Mouse (Mus musculus): ENCODE results near the gene Dclk2.

The Dclk2 gene

GRCm38 (mm10) chr3:86800841-86801240 lies 119.8 kb downstream of the Dclk2 start:
- no peak for DNase-seq (ENCODE audit: low read depth, low spot score)

DNA sequence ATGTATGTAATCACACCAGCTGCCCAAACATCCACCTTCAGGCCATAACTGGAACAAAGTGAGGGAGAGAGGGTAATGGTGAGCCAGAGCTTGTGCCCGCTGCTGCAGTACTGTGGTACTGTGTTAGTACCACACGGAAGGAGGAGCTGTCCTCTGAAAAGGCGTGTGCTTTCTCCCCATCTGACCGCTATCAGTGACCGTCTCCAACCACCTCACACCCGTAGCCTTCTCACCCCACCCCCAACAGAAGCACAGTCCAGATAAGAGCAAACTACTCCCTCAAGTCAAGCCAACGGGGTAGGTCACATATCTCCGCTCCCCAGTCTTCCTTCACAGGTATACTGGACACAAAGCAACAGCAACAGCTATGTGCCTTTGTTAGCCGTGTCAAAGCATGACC lies 121.6 kb downstream of the Dclk2 start:
- no peak for DNase-seq (ENCODE audit: low read depth, low spot score)

DNA sequence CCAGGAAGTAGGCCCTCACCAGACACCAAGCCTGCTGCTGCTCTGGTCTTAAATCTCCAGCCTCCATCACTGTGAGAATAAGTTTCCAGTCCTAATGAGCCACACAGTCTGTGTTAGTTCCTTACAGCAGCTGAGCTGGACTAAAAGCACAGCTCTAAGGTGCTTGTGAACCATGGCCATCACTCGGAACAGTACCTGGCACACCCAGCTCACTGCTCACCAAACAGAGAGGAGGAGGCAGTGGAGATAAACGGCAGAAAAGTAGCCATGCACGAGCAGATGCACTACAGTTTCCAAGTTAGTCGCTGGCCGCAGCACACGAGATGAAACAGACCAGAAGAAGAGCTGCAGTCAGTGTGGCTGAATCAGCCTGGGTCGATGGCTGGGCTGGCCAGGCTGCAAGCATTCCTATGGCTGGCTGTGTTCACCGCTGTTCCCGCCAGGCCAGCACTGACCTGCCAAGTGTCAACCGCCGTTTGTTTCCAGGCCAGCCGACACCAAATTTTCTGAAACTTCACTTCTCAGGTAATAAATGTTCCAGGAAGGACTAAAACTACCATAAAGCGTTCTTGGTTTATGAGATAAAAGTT lies 122.7 kb downstream of the Dclk2 start:
- no peak for DNase-seq (ENCODE audit: low read depth, low spot score)

DNA sequence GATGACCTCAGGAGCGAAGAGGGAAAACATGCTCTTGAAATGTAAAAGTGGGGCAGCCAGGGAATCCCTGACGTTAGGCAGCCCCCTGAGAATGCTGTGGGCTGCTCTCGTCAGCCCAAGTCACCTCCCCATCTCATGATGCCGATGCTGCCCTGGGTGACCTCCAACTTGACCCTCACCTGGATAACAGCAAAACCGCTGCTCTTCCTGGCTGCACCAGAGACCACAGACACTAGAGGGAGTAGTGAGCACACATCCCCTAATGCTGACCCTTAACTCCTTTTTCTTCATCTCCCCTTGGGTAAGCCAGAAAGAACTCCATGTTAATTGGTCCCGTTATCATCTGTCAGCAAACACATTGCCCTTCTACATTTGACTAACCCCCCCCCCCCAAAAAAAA lies 123.9 kb downstream of the Dclk2 start:
- peak; percentile 72 for DNase-seq (ENCODE audit: low read depth, low spot score)

- DNase-seq (ENCODE audit: low read depth, low spot score), result no peak
These were observed 126.9 kb downstream of the Dclk2 start for GRCm38 (mm10) chr3:86793720-86794191.

DNA sequence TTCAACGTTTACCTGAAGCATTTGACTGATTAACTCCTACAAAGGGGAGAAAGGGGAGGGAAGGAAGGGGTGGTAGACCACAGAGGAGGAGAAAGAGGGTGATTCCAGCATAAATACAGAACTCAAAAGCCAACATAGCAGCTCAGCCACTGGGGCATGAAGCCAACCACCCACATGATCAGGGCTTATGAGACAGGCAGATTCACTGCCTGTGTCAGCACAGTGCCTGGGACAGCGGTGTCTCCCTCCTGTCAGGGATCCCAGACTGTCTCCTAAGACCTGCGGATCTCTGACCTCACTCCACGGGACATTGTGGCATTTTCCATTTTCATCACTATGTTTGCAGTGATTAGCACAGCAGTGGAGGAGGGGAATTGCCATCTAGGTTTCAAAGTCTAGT lies 127.4 kb downstream of the Dclk2 start:
- no peak for DNase-seq (ENCODE audit: low read depth, low spot score)

DNA sequence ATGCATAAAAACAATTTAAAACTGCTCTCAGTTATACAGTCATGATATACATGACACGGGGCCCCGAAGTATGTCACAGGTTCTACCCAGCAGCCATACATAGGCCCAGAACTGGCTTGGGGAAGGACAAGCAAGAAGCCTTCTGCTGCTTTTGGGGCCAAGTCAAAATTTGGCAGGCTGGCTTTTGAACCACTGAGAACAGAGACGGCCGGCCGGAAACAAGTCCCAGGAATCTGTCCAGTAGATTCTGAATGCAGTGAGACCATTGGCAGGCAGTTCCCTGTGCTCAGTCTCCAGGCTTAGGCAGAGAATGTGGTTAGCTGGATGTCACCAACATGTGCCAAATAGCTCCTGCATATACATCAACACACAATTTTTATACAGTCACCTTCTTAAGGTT lies 130.9 kb downstream of the Dclk2 start:
- no peak for DNase-seq (ENCODE audit: low read depth, low spot score)

GRCm38 (mm10) chr3:86788711-86789110 lies 131.9 kb downstream of the Dclk2 start:
- peak; percentile 84 for DNase-seq (ENCODE audit: low read depth, low spot score)

DNA sequence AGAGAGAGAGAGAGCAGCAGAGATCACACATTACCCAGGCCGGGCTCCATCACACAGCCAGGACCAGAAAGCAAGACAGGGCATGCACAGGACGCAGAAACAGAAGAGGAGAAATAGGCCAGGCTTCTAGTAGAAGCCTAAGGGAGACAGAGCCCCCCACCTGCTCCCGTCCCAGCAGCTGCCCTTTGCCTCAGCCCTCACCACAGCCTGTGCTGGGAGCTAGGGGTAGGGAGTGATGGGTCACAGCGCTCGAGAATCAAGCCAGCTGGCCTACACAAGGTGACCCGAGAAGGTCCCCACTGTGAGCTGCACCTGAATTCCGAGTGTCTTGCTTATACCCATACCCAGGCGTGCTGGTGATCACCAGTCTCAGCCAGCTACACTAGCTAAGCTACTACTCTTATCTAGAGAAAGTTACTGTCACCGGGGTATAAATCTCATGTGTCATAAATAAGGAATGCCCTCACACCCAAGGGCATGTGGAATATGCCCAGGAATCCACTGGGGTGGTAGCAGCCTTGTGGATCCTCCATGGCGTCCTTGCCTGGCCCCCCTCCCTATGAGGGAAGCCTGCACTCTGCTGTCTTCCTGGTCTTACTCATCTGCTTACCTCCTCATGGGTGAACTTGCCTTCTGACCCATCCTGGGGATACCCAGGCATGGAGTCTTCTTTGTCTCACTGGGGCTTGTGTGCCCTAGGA lies 133.1 kb downstream of the Dclk2 start:
- DNase-seq (ENCODE audit: low read depth, low spot score), result no peak

DNA sequence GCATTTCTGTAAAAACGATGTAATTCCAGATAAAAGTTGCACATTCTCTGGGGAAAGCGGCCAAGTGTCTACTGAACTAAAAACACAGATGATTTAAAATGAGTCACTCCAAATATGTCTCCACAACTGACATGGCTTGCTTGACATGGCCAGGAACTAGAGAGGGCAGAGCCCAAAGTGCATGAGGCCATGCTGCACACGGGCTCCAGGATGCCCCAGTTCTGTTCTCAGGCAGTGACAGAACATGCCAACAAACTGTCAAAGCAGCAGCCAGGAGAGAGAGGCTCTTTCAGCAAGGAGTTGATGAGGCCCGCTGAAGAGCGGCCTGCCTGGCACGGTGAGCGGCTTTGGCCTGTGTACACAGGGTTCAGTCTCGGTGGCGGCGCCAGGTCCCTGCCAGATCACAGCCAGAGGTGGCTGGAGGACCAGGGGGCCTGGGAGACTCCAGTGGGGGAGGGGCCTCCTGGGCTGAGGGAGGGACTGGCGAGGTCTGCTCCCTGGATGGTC lies 133.8 kb downstream of the Dclk2 start:
- no peak for DNase-seq (ENCODE audit: low read depth, low spot score)

- no peak for DNase-seq (ENCODE audit: low read depth, low spot score)
These were observed 134.4 kb downstream of the Dclk2 start for GRCm38 (mm10) chr3:86786280-86786679.

DNA sequence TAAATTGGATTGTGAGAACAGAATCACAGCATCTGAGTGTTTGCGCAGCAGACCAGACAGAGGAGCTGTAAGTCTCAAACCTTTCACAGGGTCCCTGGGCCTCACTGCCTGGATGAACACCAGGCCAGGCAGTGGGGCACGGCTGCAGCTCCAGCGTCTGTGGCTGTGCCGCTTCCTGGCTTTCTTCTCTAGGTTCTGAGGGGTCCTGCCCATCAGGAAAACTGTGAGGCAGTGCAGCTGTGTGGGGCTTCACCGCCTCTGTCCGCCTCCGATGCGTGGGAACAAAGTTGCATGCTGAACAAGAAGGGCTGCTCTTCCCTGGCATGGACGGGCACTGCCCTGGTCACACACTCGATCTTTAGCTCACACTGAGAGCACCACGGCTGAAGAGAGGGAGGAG lies 135.7 kb downstream of the Dclk2 start:
- no peak for DNase-seq (ENCODE audit: low read depth, low spot score)

DNA sequence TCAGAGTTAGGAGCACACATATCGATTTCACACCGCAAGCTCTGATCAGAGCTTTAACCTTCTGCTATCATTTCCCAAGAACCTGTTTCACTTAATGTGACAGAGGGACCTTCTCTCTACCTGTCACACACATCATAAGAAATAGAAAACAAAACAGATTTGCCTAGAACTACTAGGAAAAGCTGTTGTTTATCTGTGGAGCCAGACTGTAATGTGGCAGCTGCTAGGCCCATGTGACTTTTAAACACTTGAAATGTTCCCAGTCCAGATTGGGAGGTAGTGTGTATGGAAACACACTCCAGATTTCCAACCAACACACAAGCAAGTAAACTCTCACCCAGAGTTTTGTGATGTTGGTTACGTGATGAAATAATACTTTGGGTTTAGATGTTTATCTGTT lies 136.6 kb downstream of the Dclk2 start:
- DNase-seq (ENCODE audit: low read depth, low spot score), result no peak

DNA sequence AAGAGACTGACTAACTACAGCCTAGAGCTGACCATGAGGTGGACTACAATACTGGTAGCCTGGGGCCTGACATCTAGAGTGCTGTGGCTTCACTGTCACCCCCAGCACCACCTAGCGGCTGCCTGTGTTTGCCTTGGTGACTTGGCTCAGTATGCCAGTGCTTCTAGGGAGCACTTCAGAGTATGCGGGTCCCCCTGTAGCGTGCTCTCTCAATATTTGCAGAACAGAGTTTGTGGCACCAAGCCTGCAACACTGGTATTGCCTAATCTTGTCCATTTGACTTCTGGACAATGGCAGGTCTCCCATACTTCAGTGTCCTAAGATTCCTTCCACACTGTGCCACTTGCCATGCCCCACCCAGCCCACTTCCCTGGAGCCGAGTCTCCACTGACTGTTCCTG lies 140.9 kb downstream of the Dclk2 start:
- DNase-seq (ENCODE audit: low read depth, low spot score), result peak; percentile 19

- no peak for DNase-seq (ENCODE audit: low read depth, low spot score)
These were observed 145.2 kb downstream of the Dclk2 start for GRCm38 (mm10) chr3:86775444-86775828.

DNA sequence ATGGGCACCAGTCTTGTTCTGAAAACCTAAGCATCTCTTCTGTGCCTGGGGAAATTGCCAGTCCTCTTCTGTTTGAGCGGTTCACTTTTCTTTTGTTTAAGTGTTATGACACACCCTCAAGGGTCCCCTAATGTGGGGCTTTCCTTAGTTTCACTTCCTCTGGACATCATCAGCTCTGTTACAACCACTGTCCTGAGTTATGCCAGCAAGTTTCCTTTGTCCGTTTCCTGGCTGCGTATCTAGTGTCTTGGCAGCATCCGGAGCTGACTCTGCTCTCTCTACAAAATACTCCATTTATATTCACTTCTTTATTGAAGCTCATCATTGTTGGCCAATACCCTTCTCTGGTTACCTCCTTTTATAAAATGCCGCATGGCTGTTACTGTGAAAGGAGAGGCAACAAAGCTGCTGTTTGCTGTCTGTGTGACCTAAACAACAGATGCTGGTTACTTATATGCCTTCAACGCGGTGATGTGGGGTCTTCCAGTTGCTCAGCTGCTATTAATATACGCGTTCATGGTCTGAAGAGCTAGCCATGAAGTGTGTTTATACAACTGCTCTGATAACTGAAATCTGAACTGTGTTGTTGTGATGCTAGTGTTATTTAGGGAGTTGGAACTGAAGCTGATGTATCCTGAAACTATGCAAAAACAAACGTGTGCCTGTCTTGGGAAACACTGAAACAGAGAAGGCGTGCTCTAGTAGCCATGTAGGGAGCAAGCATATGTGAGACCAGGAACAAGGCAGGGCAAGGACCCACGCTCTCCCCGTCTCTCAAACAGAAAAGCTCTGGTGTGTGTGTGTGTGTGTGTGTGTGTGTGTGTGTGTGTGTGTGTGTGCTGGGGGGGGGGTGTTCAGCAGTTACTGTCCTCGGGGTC lies 145.8 kb downstream of the Dclk2 start:
- no peak for DNase-seq (ENCODE audit: low read depth, low spot score)

DNA sequence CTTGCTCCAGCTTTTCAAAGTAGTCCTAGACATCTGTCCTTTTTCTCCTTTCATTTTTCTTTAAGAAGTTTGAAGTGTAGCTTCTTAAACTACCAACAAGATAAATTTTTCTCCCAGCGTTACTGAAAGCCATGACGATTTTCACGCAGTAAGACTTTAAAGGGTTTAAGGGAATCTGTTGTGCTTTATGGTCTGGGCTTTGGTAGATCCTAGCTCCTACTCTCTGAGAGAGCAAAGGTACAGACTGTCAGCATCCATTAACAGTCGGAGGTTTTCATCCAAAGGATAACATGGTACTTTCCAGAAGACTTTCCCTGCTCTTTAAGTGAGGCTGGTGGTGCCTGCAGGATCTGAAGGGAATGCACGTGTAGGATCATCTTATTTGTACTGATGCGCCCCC lies 151.7 kb downstream of the Dclk2 start:
- no peak for DNase-seq (ENCODE audit: low read depth, low spot score)

GRCm38 (mm10) chr3:86768553-86768952 lies 152.1 kb downstream of the Dclk2 start:
- DNase-seq (ENCODE audit: low read depth, low spot score), result no peak

DNA sequence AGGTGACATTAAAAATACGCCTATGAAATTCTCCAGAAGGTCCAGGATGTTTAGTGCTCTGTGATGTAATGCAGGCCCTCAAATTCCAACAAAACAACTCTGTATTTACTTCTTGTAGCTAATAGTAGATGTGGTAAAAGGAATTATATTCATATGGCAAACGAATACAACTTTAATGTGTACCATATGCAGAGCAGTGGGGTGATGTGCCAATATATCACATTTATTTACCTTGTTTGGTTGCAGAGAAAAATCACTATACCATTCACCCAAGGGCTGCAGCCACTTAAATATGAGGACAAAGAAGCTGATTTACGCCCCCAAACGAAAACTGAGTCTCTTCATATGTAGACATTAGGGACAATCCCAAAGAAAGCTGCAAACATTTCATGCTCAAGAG lies 158.2 kb downstream of the Dclk2 start:
- no peak for DNase-seq (ENCODE audit: low read depth, low spot score)

- DNase-seq (ENCODE audit: low read depth, low spot score), result no peak
These were observed 158.6 kb downstream of the Dclk2 start for GRCm38 (mm10) chr3:86762036-86762415.

GRCm38 (mm10) chr3:86761095-86762035 lies 159.3 kb downstream of the Dclk2 start:
- DNase-seq (ENCODE audit: low read depth, low spot score), result peak; percentile 66
